Mouse (Mus musculus): ENCODE measurements around the gene Hmcn1. TPM values are rescaled to one million over a fixed set of nuclear protein-coding genes. Genes with fewer than 3 reads are reported as not detected.

The Hmcn1 gene
- polyA plus RNA-seq, 1 experiment from 2014 or later: 1.7 TPM

DNA sequence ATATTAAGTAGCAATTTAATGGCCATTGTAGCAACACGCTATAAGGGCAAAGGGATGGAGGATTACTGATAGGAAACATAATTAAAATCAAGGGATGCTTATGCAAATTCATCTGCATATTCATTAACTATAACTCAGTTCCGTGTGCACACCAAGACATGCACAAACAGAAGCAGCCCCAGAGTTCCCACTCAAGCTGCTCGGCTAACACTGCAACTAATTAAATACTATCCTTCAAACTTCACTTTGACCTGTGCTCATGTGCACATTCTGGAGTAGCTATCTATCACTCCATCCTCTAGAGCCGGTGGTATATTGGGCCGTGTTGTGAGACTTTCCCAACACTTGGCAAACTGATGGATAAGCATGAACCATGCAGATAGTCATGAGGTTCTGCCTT lies 119.2 kb downstream of the Hmcn1 start:
- no peak overlapping the region for H3K27ac ChIP-seq (replicated peaks)
- no peaks in the 10 kb centered on the region for H3K27me3 ChIP-seq
- ATAC-seq (ENCODE audit: insufficient read depth): no peak
- no peaks in the 10 kb centered on the region for H3K36me3 ChIP-seq (replicated peaks)
- 66% methylated on average over 5 of the region's 5 CpGs for WGBS (ENCODE audit: insufficient replicate concordance)
- no peak overlapping the region for H3K9ac ChIP-seq
- no peak overlapping the region for H3K4me2 ChIP-seq
- H3K9me3 ChIP-seq (replicated peaks): no peaks in the 10 kb centered on the region
- H3K4me3 ChIP-seq (replicated peaks): no peak overlapping the region
- no peaks in the 10 kb centered on the region for H3K4me1 ChIP-seq (replicated peaks)

DNA sequence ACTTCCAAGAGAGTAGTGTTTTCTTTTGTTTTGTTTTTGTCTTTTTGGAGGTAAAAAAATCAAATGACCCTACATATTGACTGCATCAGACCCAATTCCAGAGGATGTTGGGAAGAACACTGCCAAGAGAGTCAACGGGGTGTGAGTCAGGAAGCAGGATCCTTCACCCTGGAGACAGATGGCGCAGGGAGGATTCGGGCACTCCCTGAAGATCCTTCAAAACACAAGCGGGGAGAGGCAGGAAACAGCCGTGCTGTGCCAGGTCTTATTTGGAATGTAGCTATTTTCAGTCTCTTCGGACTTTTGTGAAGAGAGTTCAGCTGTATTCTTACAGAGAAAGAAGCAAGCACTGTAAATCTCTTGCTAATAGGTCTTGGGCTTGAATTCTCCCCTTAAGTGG lies 120.0 kb downstream of the Hmcn1 start:
- no peak overlapping the region for H3K9ac ChIP-seq
- no peak overlapping the region; the same call in 1 of the 2 replicates for H3K27ac ChIP-seq (replicated peaks)
- H3K9me3 ChIP-seq (replicated peaks): no peaks in the 10 kb centered on the region
- no peaks in the 10 kb centered on the region for H3K4me1 ChIP-seq (replicated peaks)
- H3K27me3 ChIP-seq: no peaks in the 10 kb centered on the region
- no peak overlapping the region for H3K4me2 ChIP-seq
- no peak overlapping the region for H3K4me3 ChIP-seq (replicated peaks)
- WGBS (ENCODE audit: insufficient replicate concordance): 37% methylated on average over 6 of the region's 6 CpGs
- no peaks in the 10 kb centered on the region for H3K36me3 ChIP-seq (replicated peaks)
- no peak for ATAC-seq (ENCODE audit: insufficient read depth)

DNA sequence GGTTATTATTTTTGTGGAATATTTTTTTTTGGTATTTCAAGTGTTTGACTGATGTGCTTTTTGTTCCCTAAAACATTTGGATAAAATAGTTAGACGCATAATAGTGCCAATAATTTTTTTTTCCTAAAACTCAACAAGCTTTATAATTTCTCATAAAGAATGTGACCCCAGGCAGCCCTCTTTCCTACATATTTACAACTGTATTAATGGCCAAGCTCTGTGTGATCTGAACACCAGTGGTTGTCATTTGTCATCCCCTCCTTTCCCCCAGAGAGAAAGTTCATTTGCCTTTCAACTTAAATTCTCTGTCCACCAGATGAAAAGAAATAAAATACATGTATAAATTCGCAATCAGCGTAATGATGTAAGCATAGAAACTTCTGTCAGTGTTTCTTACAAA lies 121.1 kb downstream of the Hmcn1 start:
- H3K27me3 ChIP-seq: no peaks in the 10 kb centered on the region
- H3K9ac ChIP-seq: no peak overlapping the region
- no peaks in the 10 kb centered on the region for H3K36me3 ChIP-seq (replicated peaks)
- H3K9me3 ChIP-seq (replicated peaks): no peaks in the 10 kb centered on the region
- H3K4me2 ChIP-seq: no peak overlapping the region
- no peaks in the 10 kb centered on the region for H3K4me1 ChIP-seq (replicated peaks)
- no peak overlapping the region for H3K4me3 ChIP-seq (replicated peaks)
- ATAC-seq (ENCODE audit: insufficient read depth): no peak
- no peak overlapping the region for H3K27ac ChIP-seq (replicated peaks)
- 60% methylated on average over 3 of the region's 3 CpGs for WGBS (ENCODE audit: insufficient replicate concordance)

DNA sequence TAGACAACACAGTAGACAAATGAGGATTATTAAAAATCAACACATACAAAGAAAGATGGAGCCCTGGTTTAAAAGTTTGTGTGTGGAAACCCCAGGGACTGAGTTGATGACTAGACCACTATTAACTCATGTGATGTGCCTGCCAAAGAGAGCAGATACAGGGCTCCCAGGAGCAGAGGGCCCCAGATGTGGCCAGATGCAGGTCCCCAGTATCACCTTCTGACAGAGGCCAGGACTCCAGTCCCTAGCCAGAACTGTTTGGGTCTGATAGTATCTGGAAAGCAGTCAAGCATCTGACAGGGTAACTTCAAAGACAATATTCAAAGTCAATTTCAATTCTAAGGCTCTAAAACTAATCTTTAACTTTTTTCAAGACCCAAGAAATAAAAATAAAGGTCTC lies 124.0 kb downstream of the Hmcn1 start:
- no peak for ATAC-seq (ENCODE audit: insufficient read depth)

DNA sequence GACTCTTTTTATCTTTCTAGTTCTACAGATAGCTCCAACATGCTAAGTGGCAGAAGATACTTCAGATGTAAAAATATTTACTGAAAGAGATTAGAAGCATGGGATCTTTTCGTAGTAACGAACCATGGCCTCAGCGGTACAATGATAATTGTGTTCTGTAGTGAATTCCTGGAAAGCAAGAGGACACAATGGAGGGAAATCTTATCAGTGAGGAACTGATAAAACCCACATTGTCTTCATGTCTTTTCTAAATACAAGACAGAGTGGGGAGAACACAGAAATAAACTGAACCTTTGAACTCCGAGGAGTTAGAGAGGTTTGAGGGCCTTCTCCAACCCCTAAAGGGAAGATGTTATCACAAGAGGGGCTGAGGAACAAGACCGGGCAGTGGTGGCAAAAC lies 126.6 kb downstream of the Hmcn1 start:
- no peak overlapping the region for H3K4me2 ChIP-seq
- 13% methylated on average over 5 of the region's 5 CpGs for WGBS (ENCODE audit: insufficient replicate concordance)
- no peaks in the 10 kb centered on the region for H3K36me3 ChIP-seq (replicated peaks)

More for the DNA sequence above, 124.0 kb downstream of the Hmcn1 start:
- no peaks in the 10 kb centered on the region for H3K27me3 ChIP-seq
- H3K4me2 ChIP-seq: no peak overlapping the region
- no peaks in the 10 kb centered on the region for H3K4me1 ChIP-seq (replicated peaks)
- H3K9ac ChIP-seq: no peak overlapping the region
- H3K27ac ChIP-seq (replicated peaks): no peak overlapping the region
- no peaks in the 10 kb centered on the region for H3K36me3 ChIP-seq (replicated peaks)
- no peaks in the 10 kb centered on the region for H3K9me3 ChIP-seq (replicated peaks)
- no peak overlapping the region for H3K4me3 ChIP-seq (replicated peaks)

DNA sequence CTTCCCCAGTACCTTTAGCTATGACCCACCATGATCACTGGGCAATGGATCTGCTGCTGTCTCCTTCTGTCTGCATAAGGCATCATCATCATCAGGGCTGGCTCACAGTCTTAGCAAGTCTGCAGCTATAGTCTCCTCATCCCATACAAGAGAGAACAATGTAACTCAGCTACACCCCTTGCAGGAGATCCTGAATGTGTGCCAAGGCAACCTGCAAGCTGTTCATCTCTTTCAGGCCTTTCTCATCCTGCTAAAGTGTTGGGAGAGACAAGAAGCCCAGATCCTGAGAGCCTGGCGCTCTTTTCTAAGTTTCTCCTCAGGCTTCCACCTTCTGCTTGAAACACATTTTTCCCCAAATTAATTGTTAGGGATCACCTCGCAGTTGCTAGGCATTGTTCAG lies 135.5 kb downstream of the Hmcn1 start:
- ATAC-seq (ENCODE audit: insufficient read depth): no peak
- Histone ChIP-seq H3K36me3 (replicated peaks) (no peaks in the 10 kb centered on the region), H3K27me3 (no peaks in the 10 kb centered on the region), H3K4me3 (replicated peaks) (no peak overlapping the region), H3K4me1 (replicated peaks) (no peaks in the 10 kb centered on the region), H3K9ac (no peak overlapping the region), H3K4me2 (no peak overlapping the region), H3K27ac (replicated peaks) (no peak overlapping the region), H3K9me3 (replicated peaks) (no peaks in the 10 kb centered on the region)
- 64% methylated on average over 2 of the region's 2 CpGs for WGBS (ENCODE audit: insufficient replicate concordance)

More for the DNA sequence above, 126.6 kb downstream of the Hmcn1 start:
- Histone ChIP-seq H3K9me3 (replicated peaks) (no peaks in the 10 kb centered on the region), H3K4me1 (replicated peaks) (no peaks in the 10 kb centered on the region), H3K27ac (replicated peaks) (no peak overlapping the region), H3K9ac (no peak overlapping the region), H3K27me3 (no peaks in the 10 kb centered on the region), H3K4me3 (replicated peaks) (no peak overlapping the region)
- ATAC-seq (ENCODE audit: insufficient read depth): no peak

DNA sequence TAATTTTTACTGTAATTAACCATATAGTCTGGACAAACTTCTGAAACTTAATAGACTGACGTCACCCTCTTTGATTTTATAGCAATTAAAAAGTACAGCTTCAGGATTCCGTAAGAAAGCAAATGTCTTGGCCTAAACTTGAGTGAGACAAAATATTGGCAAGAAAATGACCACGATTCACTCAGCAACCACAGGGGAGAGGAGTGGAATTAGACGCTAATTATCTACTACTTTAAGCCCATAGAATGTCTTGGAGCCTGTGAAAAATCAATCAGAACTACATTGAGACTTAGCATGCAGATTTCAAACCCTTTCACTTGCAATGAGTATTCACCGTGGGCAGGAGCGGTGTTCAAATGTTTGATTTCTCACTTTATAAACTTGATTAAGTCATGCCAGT lies 159.8 kb downstream of the Hmcn1 start:
- H3K4me2 ChIP-seq: no peak overlapping the region
- no peak for ATAC-seq (ENCODE audit: insufficient read depth)
- no peak overlapping the region for H3K9ac ChIP-seq
- no peaks in the 10 kb centered on the region for H3K36me3 ChIP-seq (replicated peaks)
- 70% methylated on average over 6 of the region's 6 CpGs for WGBS (ENCODE audit: insufficient replicate concordance)
- no peak overlapping the region for H3K4me3 ChIP-seq (replicated peaks)
- H3K9me3 ChIP-seq (replicated peaks): no peaks in the 10 kb centered on the region
- H3K27ac ChIP-seq (replicated peaks): no peak overlapping the region
- H3K27me3 ChIP-seq: no peaks in the 10 kb centered on the region
- H3K4me1 ChIP-seq (replicated peaks): no peaks in the 10 kb centered on the region

DNA sequence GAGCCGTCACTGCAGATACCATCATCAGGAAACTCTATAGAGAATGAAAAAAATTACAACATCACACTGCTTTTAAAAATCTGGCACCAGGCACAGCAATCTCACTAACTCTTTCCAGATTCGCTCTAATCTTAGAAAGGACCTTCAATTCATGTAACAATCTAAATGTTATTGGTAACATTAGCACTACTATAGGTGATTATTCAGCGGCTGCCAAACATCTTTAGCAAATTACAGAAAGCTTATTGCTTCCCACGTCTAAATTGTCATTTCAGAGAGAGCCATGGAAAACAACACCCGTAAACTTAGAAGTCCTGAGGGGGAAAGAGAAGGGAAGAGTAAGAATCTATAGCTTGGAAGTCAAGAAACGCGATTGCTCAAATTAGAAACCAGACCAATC lies 163.4 kb downstream of the Hmcn1 start:
- no peak overlapping the region for H3K27ac ChIP-seq (replicated peaks)
- H3K27me3 ChIP-seq: no peaks in the 10 kb centered on the region
- no peaks in the 10 kb centered on the region for H3K4me1 ChIP-seq (replicated peaks)
- H3K9ac ChIP-seq: no peak overlapping the region
- H3K36me3 ChIP-seq (replicated peaks): no peaks in the 10 kb centered on the region
- H3K4me2 ChIP-seq: no peak overlapping the region
- 65% methylated on average over 7 of the region's 7 CpGs for WGBS (ENCODE audit: insufficient replicate concordance)
- ATAC-seq (ENCODE audit: insufficient read depth): no peak
- H3K4me3 ChIP-seq (replicated peaks): no peak overlapping the region
- H3K9me3 ChIP-seq (replicated peaks): no peaks in the 10 kb centered on the region

DNA sequence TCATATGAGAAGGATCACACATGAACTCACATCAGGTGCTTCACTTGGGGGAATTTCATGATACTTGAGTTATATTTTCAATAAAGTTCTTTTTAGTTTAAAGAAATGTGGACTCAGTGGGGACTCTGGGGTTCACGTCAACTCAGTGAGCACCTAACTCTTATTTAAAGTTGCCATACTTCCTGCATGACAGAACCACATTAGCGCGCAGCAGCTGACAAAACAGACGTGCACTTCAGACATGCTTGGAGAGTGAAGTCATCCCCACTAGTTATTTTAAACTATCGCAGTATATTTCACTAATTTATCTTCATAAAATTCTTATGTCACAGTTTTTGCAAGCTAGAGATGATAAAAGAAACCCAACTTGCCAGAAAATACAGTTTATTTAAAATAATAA lies 166.1 kb downstream of the Hmcn1 start:
- H3K4me1 ChIP-seq (replicated peaks): no peaks in the 10 kb centered on the region
- no peak overlapping the region for H3K4me3 ChIP-seq (replicated peaks)
- WGBS (ENCODE audit: insufficient replicate concordance): 53% methylated on average over 5 of the region's 5 CpGs
- no peaks in the 10 kb centered on the region for H3K27me3 ChIP-seq
- H3K4me2 ChIP-seq: no peak overlapping the region
- ATAC-seq (ENCODE audit: insufficient read depth): no peak
- no peak overlapping the region for H3K9ac ChIP-seq
- H3K27ac ChIP-seq (replicated peaks): no peak overlapping the region
- no peaks in the 10 kb centered on the region for H3K36me3 ChIP-seq (replicated peaks)
- no peaks in the 10 kb centered on the region for H3K9me3 ChIP-seq (replicated peaks)

DNA sequence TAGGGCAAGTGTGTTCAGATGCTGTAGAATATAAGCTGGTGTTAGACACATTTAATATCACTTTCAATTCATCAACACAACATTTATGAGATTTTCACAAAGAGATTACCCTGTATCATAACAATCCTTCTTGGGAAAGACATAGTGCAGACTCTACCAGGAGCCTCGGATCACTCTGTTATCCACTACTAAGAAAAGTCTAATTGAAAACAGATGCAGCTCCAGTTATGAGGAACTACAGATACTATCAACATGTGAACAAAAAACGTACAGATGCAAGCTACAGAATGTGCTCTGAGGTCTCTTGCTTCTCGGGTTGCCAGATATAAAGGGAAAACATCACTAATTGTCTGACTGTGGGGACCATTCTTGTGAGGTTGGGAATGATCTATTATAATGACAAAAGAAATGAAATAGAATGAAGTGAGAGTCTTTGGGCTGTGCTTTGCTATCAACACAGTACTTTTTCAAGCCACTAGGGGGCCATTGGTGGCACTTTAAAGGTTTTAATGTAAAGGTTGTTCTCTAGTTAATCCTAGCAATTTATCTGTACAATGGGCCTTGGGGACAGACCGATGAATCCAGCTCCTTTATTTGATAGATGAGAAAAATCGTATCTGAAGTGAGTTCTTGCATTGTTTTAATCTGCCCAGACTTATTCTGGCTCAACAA lies 168.8 kb downstream of the Hmcn1 start:
- H3K9ac ChIP-seq: no peak overlapping the region
- 41% methylated on average over 5 of the region's 5 CpGs for WGBS (ENCODE audit: insufficient replicate concordance)
- ATAC-seq (ENCODE audit: insufficient read depth): no peak
- H3K36me3 ChIP-seq (replicated peaks): no peaks in the 10 kb centered on the region
- no peak overlapping the region for H3K4me2 ChIP-seq
- no peaks in the 10 kb centered on the region for H3K27me3 ChIP-seq
- no peaks in the 10 kb centered on the region for H3K9me3 ChIP-seq (replicated peaks)
- H3K4me1 ChIP-seq (replicated peaks): no peaks in the 10 kb centered on the region
- no peak overlapping the region for H3K4me3 ChIP-seq (replicated peaks)
- no peak overlapping the region for H3K27ac ChIP-seq (replicated peaks)

DNA sequence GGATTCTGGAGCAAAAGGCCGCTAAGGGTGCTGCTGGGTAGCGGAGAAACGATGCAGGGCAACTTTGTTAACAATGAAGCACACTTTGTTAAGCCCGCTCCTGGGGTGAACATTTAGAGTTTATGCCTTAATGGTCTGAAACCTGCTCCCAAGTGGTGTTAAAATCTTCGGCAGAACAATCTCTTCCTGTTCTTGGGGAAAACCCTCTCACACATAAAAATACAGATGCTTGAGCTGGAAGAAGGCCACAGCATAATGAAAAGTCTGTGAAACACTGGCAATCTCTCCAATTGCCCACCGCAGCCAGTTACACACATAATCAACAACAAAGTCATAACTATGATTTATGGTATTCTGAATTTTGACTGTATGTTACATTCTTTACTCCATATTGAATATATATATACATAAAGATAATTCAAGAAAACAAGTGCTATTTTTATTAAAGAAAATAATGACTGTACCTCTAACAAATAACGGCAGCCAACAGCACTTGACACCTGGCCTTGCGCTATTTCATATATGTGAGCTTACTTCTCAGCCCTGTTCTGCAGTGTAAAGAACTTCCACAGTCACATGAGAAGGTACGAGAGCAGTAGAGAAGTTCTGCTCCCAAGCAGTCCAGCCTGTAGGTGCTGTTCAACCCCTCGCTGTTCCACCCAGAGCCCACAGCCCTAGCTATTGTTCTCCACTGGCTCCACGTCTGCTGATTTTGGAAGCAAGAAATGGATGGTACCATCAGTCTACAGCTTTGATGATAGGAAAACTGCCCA lies 177.0 kb downstream of the Hmcn1 start:
- 69% methylated on average over 11 of the region's 11 CpGs for WGBS (ENCODE audit: insufficient replicate concordance)
- ATAC-seq (ENCODE audit: insufficient read depth): no peak
- no peak overlapping the region for H3K4me2 ChIP-seq

DNA sequence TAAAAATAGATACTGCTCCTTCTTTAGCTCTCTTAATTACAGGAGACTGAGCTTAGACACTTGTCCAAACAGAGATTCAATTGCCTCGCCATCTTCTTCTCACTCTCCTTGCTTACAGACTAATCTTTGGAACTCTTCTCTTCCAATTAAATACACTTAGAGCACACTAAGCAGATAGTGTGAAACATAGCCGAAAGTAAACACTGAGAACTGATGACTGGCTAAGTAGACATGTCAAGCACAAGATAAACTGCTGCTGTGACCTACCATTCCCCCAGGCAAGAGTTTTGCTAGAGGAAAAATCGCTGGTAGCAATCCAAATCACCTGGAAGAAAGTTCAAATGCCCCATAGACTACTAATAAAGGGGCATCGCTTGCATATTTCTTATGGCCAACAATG lies 178.3 kb downstream of the Hmcn1 start:
- Histone ChIP-seq H3K4me1 (replicated peaks) (no peaks in the 10 kb centered on the region), H3K27ac (replicated peaks) (no peak overlapping the region), H3K27me3 (no peaks in the 10 kb centered on the region), H3K36me3 (replicated peaks) (no peaks in the 10 kb centered on the region), H3K4me2 (no peak overlapping the region), H3K9ac (no peak overlapping the region), H3K9me3 (replicated peaks) (no peaks in the 10 kb centered on the region), H3K4me3 (replicated peaks) (no peak overlapping the region)
- no peak for ATAC-seq (ENCODE audit: insufficient read depth)
- WGBS (ENCODE audit: insufficient replicate concordance): 54% methylated on average over 4 of the region's 4 CpGs

More for the DNA sequence above, 177.0 kb downstream of the Hmcn1 start:
- no peak overlapping the region for H3K4me3 ChIP-seq (replicated peaks)
- no peak overlapping the region for H3K27ac ChIP-seq (replicated peaks)
- no peaks in the 10 kb centered on the region for H3K9me3 ChIP-seq (replicated peaks)
- H3K4me1 ChIP-seq (replicated peaks): no peaks in the 10 kb centered on the region
- H3K27me3 ChIP-seq: no peaks in the 10 kb centered on the region
- H3K36me3 ChIP-seq (replicated peaks): no peaks in the 10 kb centered on the region
- H3K9ac ChIP-seq: no peak overlapping the region
